Mouse (Mus musculus) embryonic facial prominence, embryonic 15.5 days (tissue): ENCODE measurements at regions not wholly inside any gene's neighbourhood (a gene's known extent, or its start where the extent isn't known, plus 50 kb on each side); places are given as distances from the start of the nearest gene placed in this dataset.

Experiments used
- ATAC-seq: fragments of 200-750 bp; cut with Nextera tagmentation; 2 replicates; pipeline ENCODE4 v1.8.0; 2017; ENCODE audit warnings: low read depth, moderate TSS enrichment; ENCODE audit not compliant: insufficient number of reproducible peaks, low FRiP score, low TSS enrichment
- H3K27ac ChIP-seq: fragments of 300-500 bp; sonication (generic); replicated peaks from 2 replicates; pipeline ENCODE4 v1.5.1; 2015; ENCODE audit warnings: mild to moderate bottlenecking, inconsistent platforms
- H3K27me3 ChIP-seq: fragments of 300-500 bp; sonication (generic); 2 replicates; pipeline ENCODE4 v1.6.1; 2015; ENCODE audit warnings: inconsistent platforms
- H3K36me3 ChIP-seq: fragments of 300-500 bp; sonication (generic); 2 replicates; pipeline ENCODE4 v1.6.1; 2015; ENCODE audit warnings: mild to moderate bottlenecking, inconsistent platforms
- H3K4me1 ChIP-seq: fragments of 300-500 bp; sonication (generic); 2 replicates; pipeline ENCODE4 v1.6.1; 2015; ENCODE audit warnings: inconsistent platforms
- H3K4me2 ChIP-seq: fragments of 300-500 bp; sonication (generic); replicated peaks from 2 replicates; pipeline ENCODE4 v1.6.1; 2015; ENCODE audit warnings: mild to moderate bottlenecking, inconsistent platforms
- H3K4me3 ChIP-seq: fragments of 300-500 bp; sonication (generic); replicated peaks from 2 replicates; pipeline ENCODE4 v1.5.1; 2015; ENCODE audit warnings: mild to moderate bottlenecking, inconsistent platforms
- H3K9ac ChIP-seq: fragments of 300-500 bp; sonication (generic); 2 replicates; pipeline ENCODE4 v1.6.1; 2015; ENCODE audit warnings: inconsistent platforms
- H3K9me3 ChIP-seq: fragments of 300-500 bp; sonication (generic); replicated peaks from 2 replicates; pipeline ENCODE4 v1.6.1; 2016; ENCODE audit warnings: inconsistent platforms
- WGBS: fragments of 180-500 bp; shearing (Covaris S2); methylation state at CpG from one replicate; pipeline ENCODE4 v1.1.7; 2015; 5-methylcytosine and 5-hydroxymethylcytosine counted together

DNA sequence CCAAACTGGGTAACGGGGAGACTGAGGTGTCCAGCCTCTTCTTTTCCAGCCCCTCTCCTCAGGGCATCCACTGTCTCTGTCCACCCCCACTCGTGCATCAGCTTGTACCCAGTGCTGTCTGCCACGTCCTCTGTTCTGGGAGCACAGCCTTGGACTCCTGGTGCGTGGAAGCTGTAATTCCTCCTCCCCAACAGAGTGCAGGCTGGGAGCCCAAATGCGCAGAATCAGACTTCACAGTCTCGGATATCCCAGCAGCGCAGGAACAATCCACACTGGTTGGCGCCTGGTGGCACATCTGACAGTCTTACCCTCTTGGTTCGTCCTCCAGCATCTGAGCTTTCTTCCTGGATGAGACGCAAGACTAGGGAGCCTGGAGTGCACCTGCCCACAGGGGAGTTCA, 61.9 kb upstream of the Ipo5 start:
- Histone ChIP-seq H3K27ac (no peak overlapping the region), H3K4me1 (peaks cover 6% of the 10 kb centered on the region; the same call in 1 of the 2 replicates), H3K4me2 (no peak overlapping the region), H3K9me3 (no peaks in the 10 kb centered on the region), H3K4me3 (no peak overlapping the region), H3K9ac (no peak overlapping the region), H3K27me3 (no peaks in the 10 kb centered on the region), H3K36me3 (no peaks in the 10 kb centered on the region)
- 74% methylated on average over 10 of the region's 10 CpGs for WGBS
- no peak for ATAC-seq

- WGBS: 88% methylated on average over 5 of the region's 5 CpGs
- H3K4me3 ChIP-seq: no peak overlapping the region
- no peak for ATAC-seq
These were observed 57.4 kb upstream of the Ipo5 start for GRCm38 (mm10) chr14:120853643-120854042.

DNA sequence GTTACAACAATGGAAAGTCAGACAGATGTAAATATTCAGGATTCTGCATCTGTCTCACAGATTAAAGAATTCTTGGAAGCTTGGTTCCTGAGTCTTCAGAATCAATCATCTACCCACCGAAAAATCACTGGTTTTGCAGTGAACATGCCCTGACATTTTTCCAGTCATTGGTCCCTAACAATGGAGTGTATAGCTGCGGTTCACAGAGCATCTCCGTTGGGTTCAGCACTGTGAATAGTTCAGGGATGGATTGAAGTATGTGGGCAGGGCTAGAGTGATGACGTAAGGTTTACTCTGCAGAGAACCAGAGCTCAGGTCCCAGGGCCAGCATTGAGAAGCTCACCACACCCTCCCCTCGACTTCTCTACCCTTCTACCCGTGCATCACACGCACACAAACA, 56.5 kb upstream of the Ipo5 start:
- no peak overlapping the region for H3K4me3 ChIP-seq
- no peak overlapping the region for H3K9ac ChIP-seq
- no peaks in the 10 kb centered on the region for H3K4me1 ChIP-seq
- WGBS: 69% methylated on average over 7 of the region's 7 CpGs
- H3K9me3 ChIP-seq: no peaks in the 10 kb centered on the region
- H3K4me2 ChIP-seq: no peak overlapping the region
- no peak overlapping the region for H3K27ac ChIP-seq
- no peak for ATAC-seq
- H3K36me3 ChIP-seq: no peaks in the 10 kb centered on the region
- H3K27me3 ChIP-seq: no peaks in the 10 kb centered on the region

More at GRCm38 (mm10) chr14:120853643-120854042, 57.4 kb upstream of the Ipo5 start:
- Histone ChIP-seq H3K4me1 (no peaks in the 10 kb centered on the region), H3K27me3 (no peaks in the 10 kb centered on the region), H3K27ac (no peak overlapping the region), H3K4me2 (no peak overlapping the region), H3K9ac (no peak overlapping the region), H3K36me3 (no peaks in the 10 kb centered on the region), H3K9me3 (no peaks in the 10 kb centered on the region)

- 92% methylated on average over 13 of the region's 13 CpGs for WGBS
These were observed 55.8 kb upstream of the Ipo5 start for GRCm38 (mm10) chr14:120855181-120855580.

More at GRCm38 (mm10) chr14:120855181-120855580, 55.8 kb upstream of the Ipo5 start:
- Histone ChIP-seq H3K4me1 (no peaks in the 10 kb centered on the region), H3K36me3 (no peaks in the 10 kb centered on the region), H3K9ac (no peak overlapping the region), H3K4me3 (no peak overlapping the region), H3K9me3 (no peaks in the 10 kb centered on the region), H3K4me2 (no peak overlapping the region), H3K27me3 (no peaks in the 10 kb centered on the region), H3K27ac (no peak overlapping the region)
- no peak for ATAC-seq
